Comparison of ENCODE assay signal across 24 mouse cellular contexts in the genomic region with DNA sequence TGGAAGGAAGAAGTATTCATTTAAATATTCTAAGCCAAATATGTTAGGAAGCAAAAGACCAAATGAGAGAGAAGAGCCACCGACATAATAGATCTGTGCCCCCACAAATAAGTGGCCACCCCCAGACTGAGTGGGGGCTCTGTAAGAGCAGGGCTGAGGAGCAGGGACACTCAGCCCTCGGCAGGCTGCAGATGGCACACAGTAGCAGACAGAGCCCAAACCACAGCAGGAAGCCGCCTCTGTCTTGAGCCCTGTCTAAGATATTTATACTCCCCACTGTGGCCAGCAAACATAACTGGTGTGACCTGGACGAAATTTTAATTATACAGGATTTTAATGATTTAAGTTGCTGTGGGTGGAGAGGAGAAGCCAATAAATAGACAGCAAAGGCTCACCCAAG.
A peak's percentile ranks its signal among the peaks of the same experiment; 100 is the strongest.
DNase-seq lines count a peak whose midpoint lies in the region; ATAC-seq lines count a peak whose summit lies in the region.
"Had no signal": no experiment of that assay in that cellular context is flagged by ENCODE, and none has a peak within 500 bp of the region (broad histone marks: within the 10 kb centered on the region; RNA-seq: fewer than 3 reads in every experiment).

No protein-coding gene starts in this region.

- DNase-seq in embryonic facial prominence, embryonic 14.5 days (ENCODE audit: low spot score) = no peak
- DNase-seq in embryonic facial prominence, embryonic 10.5 days (ENCODE audit: low spot score) = no peak
- DNase-seq in cerebellum, adult 18-20 months = peak; percentile 39
- DNase-seq in cerebellum, postnatal 25 days = peak; percentile 52 to 55
- DNase-seq in thymus, postnatal 36 days = no peak
- DNase-seq in spleen, postnatal 36 days (ENCODE audit: low spot score in 2 of 2) = no peak
- DNase-seq: adrenal gland, adult 2 months; gastrocnemius, adult 2 months; kidney, postnatal 25 days; liver, embryonic 13.5 days; lung, embryonic 14.5 days; lung, postnatal 36 days; right cerebral cortex, adult 18-20 months; right cerebral cortex, postnatal 4 days; thymus, postnatal 25 days had no signal

- no peak overlapping the region for H3K4me2 ChIP-seq in embryonic facial prominence, embryonic 14.5 days (ENCODE audit: low read depth, low read length)
- H3K4me2 ChIP-seq: forebrain, embryonic 12.5 days; liver, embryonic 13.5 days; lung, embryonic 14.5 days; midbrain, embryonic 11.5 days; neural tube, embryonic 15.5 days; stomach, embryonic 15.5 days had no signal

- H3K27ac ChIP-seq in embryonic facial prominence, embryonic 14.5 days (replicated peaks; ENCODE audit: low read depth, low read length) = no peak overlapping the region
- H3K27ac ChIP-seq in embryonic facial prominence, embryonic 10.5 days (replicated peaks) = no peak overlapping the region
- H3K27ac ChIP-seq: forebrain, embryonic 12.5 days; gastrocnemius, adult 2 months; heart, embryonic 10.5 days; hindbrain, embryonic 10.5 days; liver, embryonic 13.5 days; neural tube, embryonic 15.5 days; stomach, embryonic 15.5 days had no signal

- peak; percentile 57; the same call in 1 of the 2 replicates for ATAC-seq in embryonic facial prominence, embryonic 14.5 days (ENCODE audit: low read depth)
- peak; percentile 57; the same call in 1 of the 2 replicates for ATAC-seq in megakaryocyte-erythroid progenitor cell, adult 5-6 weeks (replicated peaks; ENCODE audit: low FRiP score, low TSS enrichment, poor library complexity, severe bottlenecking)
- ATAC-seq: intestine, postnatal 0 days had no signal

- H3K4me1 ChIP-seq in embryonic facial prominence, embryonic 14.5 days (ENCODE audit: control insufficient read depth, insufficient read depth, low read length) = no peaks in the 10 kb centered on the region
- H3K4me1 ChIP-seq in embryonic facial prominence, embryonic 10.5 days = no peaks in the 10 kb centered on the region
- H3K4me1 ChIP-seq: forebrain, embryonic 12.5 days; heart, embryonic 10.5 days; hindbrain, embryonic 10.5 days; liver, embryonic 13.5 days; neural tube, embryonic 15.5 days; stomach, embryonic 15.5 days had no signal

- no peak overlapping the region for H3K4me3 ChIP-seq in embryonic facial prominence, embryonic 14.5 days (ENCODE audit: low read depth, low read length)
- H3K4me3 ChIP-seq in embryonic facial prominence, embryonic 10.5 days = no peak overlapping the region
- H3K4me3 ChIP-seq: erythroblast, embryonic 14.5 days; forebrain, embryonic 12.5 days; gastrocnemius, adult 2 months; heart, embryonic 10.5 days; hindbrain, embryonic 10.5 days; liver, embryonic 13.5 days; neural tube, embryonic 15.5 days; stomach, embryonic 15.5 days had no signal

- H3K9me3 ChIP-seq in embryonic facial prominence, embryonic 14.5 days (ENCODE audit: control insufficient read depth, low read length) = no peaks in the 10 kb centered on the region
- H3K9me3 ChIP-seq in embryonic facial prominence, embryonic 10.5 days = no peaks in the 10 kb centered on the region
- H3K9me3 ChIP-seq: forebrain, embryonic 12.5 days; heart, embryonic 10.5 days; hindbrain, embryonic 10.5 days; liver, embryonic 13.5 days; neural tube, embryonic 15.5 days; stomach, embryonic 15.5 days had no signal

- no peaks in the 10 kb centered on the region for H3K27me3 ChIP-seq in embryonic facial prominence, embryonic 14.5 days (replicated peaks; ENCODE audit: control insufficient read depth, insufficient read depth, low read length)
- H3K27me3 ChIP-seq in embryonic facial prominence, embryonic 10.5 days (replicated peaks; ENCODE audit: low read depth, poor library complexity, severe bottlenecking) = no peaks in the 10 kb centered on the region
- H3K27me3 ChIP-seq: forebrain, embryonic 12.5 days; liver, embryonic 13.5 days; neural tube, embryonic 15.5 days; stomach, embryonic 15.5 days had no signal

- H3K9ac ChIP-seq in embryonic facial prominence, embryonic 14.5 days (ENCODE audit: low read depth, low read length) = no peak overlapping the region
- H3K9ac ChIP-seq: forebrain, embryonic 12.5 days; liver, embryonic 13.5 days; lung, embryonic 14.5 days; neural tube, embryonic 15.5 days; stomach, embryonic 15.5 days had no signal

- H3K36me3 ChIP-seq in embryonic facial prominence, embryonic 14.5 days (ENCODE audit: control insufficient read depth, insufficient read depth, low read length) = no peaks in the 10 kb centered on the region
- no peaks in the 10 kb centered on the region for H3K36me3 ChIP-seq in embryonic facial prominence, embryonic 10.5 days (replicated peaks)
- H3K36me3 ChIP-seq: forebrain, embryonic 12.5 days; heart, embryonic 10.5 days; hindbrain, embryonic 10.5 days; liver, embryonic 13.5 days; neural tube, embryonic 15.5 days; stomach, embryonic 15.5 days had no signal

- 62% methylated on average over 4 of the region's 4 CpGs for WGBS in embryonic facial prominence, embryonic 14.5 days
- whole genome bisulfite sequencing in embryonic facial prominence, embryonic 10.5 days = 81% methylated on average over 4 of the region's 4 CpGs

Comparison
In these comparisons a context has a peak if more than half of its experiments do, and no peak if none do; other contexts are left out.
1. DNase-seq: peak in cerebellum, adult 18-20 months (2 of 2) and cerebellum, postnatal 25 days (2 of 2); none in embryonic facial prominence, embryonic 14.5 days (single experiment), embryonic facial prominence, embryonic 10.5 days (single experiment), thymus, postnatal 36 days (0 of 2) and spleen, postnatal 36 days (0 of 2).